Mouse (Mus musculus) megakaryocyte-erythroid progenitor cell, adult 5-6 weeks (primary cell): ENCODE results near the gene Slc38a3. TPM values are rescaled to one million over a fixed set of nuclear protein-coding genes. Genes with fewer than 3 reads are reported as not detected.
A peak's percentile ranks its signal among the peaks of the same experiment; 100 is the strongest.

Experiments used
- ATAC-seq: replicated peaks from 2 replicates; pipeline ENCODE4 v1.8.0; 2016; ENCODE audit warnings: mild to moderate bottlenecking, inconsistent platforms; ENCODE audit not compliant: severe bottlenecking, poor library complexity, low FRiP score, low TSS enrichment
- total RNA-seq, 2 experiments: library from RNA; stranded (forward) in 1 of 2; stranded (reverse) in 1 of 2; fragments of 200-1000, 215-1000 nt in 1 of 2; fragments of >200 nt in 1 of 2; fragmentation: Nextera tagmentation in 1 of 2; gene quantifications; 2 replicates each; pipeline ENCODE4 v1.2.3; 2014 to 2017

Gene Slc38a3
- not detected in 2 replicates for total RNA-seq (2014; fragmentation: Nextera tagmentation)
- not detected in 2 replicates for total RNA-seq (2017)

DNA sequence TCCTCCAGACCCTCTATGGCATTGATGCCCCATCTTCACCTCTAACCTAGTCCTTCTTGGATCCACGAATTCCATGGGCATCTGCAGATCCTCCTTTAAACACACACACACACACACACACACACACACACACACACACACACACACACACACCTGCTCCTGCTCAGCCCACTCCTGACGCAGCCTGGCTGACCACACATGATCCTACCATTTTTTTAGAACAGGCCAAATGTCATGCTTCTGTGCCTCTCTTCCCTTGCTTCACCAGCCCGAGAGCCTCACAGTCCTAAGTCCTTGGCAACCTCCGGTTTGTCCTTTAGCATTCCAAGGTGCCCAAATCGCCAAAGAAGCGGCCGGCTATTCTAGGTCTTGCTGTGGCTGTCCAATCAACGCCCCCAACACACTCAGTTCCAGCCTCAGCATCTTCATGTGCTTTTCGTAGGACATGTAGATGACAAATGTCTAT lies at the start of gene Slc38a3:
Gene Slc38a3, minus strand, starts transcription at position 51 of the 466 bp plus-strand sequence.
- no peak for ATAC-seq

GRCm38 (mm10) chr9:107716951-107717350 lies 47.6 kb upstream of the Slc38a3 start:
- ATAC-seq: no peak

DNA sequence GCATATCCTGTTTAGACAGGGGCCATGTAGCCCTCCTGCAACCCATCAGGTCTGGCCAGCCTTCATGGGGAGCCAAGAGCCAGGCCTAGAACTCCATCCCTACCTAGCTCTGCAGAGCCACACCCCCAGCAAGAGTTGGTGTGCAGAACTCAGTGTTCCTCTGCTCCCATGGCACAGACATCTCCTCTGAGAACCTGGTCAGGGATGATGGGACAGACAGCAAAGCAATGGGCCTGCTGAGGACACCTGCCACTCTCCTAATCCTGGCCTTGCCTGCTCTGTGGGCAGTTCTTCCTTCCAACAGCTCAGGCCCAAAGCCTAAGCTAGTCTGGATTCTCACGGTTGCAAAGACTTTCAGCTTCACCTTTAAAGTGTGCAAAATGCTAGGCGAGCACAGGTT lies 46.3 kb upstream of the Slc38a3 start:
- ATAC-seq: no peak

GRCm38 (mm10) chr9:107714221-107714952 lies 45.1 kb upstream of the Slc38a3 start:
- no peak for ATAC-seq

DNA sequence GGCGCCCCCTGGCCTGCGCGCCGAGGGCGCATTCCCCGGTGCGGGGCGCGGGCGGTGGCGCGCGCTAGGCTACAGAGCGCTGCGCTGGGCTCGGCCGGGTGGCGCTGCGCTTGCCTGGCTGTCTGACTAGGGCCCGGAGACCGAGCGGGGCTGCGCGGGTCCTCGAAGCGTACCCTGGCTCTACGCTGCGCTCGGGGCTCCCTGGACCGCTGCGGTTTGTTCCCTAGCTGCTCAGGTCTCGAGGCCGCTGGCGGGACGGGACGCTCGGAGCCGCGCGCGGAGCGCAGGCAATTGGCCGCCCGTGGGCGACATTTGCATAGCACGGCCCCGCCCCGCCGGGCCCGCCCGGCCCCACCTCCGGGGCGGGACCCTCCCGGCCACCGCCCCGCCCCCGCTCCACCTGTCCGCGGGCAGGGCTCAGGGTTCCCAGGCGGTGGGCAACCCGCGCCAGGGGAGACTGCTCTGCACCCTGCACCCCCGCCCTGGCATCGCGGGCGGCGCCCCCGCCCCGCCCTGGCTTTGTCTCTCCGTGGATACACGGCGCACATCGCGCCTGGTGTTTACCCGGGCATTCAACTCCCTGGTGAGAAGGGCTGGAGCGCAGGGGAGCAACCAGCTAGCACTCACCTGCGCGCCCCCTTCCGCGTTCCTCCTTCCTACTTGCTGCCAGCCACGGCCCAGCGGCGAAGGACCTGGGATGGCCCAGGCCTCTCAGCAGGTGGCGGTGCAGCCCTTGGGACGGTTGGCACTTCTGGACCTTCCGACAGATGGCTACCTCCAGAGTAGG lies 40.6 kb upstream of the Slc38a3 start, which contains the start of gene Sema3f:
Gene Sema3f, minus strand, starts transcription at position 779 of the 787 bp plus-strand sequence.
- peak; percentile 72 for ATAC-seq

DNA sequence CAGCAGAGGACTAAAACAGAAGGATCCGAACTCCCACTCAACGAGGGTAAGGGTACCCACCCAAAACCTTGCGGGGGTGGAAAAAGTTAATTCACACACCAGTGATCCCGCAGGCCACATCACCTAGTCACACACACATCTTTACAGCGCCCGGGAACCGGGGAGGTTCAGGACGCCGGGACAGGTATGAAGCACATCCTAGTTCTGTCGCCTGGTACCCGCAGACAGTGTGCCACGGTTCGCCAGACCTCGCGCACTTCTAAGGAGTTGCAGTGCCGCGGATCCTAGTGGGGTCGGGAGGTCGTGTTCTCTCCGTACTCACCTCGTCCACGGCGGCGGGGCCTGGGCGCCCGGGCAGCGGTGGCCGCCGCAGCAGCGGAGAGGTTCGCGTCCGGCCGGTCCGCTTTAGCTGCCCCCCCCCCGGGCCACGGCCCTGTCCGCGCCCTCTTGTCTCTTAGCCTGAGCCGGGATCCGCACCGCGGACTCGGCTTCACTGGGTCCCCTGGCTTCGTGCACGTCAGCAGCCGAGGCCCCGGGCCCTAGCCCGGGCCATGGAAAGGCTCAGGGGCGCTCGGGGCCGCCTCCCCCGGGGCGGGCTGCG lies 39.9 kb upstream of the Slc38a3 start:
- no peak for ATAC-seq

DNA sequence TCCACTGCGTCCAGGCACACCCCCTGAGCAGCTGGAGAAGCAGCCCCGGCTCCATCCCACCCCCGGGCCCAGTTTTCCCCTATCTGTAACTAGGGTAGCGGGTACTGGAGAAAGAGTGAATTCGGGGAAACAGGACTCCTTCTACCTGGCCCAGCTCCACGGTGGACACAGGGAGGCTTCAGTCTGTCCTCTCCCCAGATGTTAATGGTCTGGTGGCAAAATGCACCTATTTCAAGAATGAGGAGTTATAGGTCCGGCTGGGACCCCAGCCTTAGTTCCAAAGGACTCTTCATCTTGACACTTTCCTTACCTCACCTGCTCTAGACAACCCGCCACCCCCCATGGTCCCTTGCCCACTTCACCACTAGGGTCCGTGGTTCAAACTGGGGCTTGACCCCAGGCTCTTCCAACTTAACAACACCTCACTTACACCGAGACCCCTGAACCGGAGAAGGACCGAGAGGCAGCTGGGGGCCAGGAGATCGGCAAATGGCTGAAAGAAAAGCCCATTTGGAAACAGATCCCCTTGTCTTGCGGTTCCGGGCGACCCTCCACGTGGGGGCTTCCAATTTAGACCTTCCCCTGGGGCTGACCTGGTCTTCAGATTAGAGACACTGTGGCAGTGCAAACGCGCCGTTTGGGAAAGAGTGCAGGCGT lies 39.2 kb upstream of the Slc38a3 start:
- ATAC-seq: no peak

DNA sequence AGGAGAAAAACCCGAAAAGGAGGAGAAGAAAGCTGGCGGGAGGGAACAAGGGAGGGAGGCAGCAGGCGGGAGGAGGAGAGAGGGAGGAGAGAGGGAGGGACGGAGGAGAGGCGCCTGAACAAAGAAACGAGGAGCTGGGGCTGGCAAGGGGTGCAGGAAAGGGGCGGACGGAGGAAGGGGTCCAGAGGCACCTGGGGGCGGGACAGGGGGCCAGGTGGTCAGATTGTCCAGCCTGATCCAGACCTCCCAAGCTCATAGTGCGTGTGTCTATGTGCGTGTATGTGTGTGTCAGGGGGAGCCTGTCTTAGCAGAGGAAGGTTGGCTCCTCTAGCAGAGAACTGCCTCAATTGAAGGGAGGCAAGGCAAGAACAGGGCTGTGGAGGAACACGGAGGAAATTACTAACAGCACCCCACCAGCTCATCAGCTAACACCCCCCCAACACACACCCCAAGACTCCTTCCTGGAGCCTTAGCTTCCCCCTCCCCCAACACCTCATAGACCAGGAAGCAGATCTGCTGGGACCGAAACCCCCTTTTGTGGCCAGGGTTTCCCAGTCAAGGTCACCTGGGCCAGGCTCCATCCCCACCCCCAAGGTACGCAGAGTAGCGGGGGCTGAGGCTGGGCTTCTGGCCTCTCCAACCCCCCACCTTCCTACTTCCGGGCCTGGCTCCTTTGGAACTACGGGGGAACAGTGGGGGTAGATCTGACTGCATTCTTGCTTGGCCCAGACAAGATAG lies 38.5 kb upstream of the Slc38a3 start:
- ATAC-seq: no peak

DNA sequence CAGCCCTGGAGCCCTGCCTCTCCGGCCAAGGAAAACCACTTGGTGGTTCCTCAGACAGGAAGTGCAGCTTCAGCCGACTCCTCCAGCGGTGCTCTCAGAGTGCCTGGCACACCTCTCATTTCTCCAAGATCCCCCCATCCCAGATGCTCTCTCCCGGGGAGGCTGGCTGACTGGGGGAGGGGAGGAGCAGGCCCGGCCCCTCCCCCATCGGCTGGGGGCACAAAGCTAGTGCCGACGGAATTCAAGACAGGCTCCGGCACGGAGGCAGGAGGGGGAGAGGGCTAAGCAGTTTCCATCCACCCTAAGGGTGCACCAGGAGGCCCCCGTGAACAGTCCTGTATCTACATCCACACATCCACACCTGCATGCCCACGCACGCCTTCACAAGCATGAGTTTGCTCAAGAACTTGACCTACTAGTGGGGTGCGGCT lies 37.5 kb upstream of the Slc38a3 start:
- no peak for ATAC-seq

DNA sequence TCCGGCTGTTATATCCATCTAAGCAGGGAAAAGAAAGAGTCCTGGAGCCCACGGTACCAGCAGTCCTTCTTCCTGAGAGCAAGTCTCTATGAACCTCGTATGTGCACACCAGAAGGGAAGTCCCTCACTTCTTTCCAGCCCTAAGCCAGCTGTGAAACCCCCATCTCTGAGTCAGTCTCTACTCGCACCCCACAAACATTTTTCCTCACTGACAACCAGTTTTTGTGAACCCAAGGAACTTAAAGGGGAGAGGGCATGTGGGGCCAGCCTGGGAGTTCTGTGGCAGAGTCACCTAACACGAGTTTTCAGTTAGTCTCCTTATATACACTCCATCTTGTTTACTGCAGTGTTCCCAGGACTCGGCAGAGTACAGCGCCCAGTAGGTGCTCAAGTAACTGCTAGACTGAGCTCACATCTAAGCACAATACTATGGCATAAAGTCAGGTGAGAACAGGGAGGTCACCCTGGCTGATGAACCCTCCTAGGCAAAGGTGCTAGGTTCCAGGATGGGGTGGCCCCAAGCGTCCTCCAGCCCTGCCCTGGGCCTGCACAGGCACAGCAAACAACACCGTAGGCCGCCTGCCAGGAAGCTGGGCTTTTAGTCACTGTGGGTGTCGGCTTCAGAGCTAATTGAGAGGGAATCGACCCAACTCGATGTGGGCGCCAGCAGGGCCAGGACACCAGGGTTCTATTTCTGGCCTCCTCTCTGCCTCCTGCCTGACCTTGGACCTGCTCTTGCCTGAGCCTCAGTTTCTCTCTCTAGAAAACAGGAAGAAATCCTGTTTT lies 34.2 kb upstream of the Slc38a3 start:
- ATAC-seq: no peak

GRCm38 (mm10) chr9:107702606-107703185 lies 33.4 kb upstream of the Slc38a3 start:
- no peak for ATAC-seq

- no peak for ATAC-seq
These were observed 32.3 kb upstream of the Slc38a3 start for GRCm38 (mm10) chr9:107701594-107701993.

DNA sequence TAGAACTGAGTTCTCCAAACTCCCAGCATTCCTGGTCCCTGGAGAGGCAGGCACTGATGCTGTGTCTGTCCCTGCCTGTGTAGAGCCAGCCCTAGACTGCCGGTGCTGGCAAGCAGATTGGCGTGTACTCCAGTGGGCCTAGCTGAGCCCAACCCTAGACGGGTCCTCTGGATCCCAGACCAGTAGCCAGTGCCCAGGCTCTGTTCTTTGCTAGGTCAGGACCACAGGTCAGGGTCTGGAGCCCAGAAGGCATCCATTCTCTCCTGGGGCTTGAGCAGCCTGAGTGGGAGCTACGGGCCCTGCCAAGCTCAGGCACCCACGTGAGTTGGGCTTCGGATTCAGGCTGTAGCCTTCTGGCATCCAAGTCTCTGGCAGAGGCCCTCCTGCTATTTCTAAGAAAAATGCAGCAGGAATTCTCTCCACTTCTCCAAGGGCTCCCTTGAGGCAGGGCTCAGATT lies 30.8 kb upstream of the Slc38a3 start:
- no peak for ATAC-seq

DNA sequence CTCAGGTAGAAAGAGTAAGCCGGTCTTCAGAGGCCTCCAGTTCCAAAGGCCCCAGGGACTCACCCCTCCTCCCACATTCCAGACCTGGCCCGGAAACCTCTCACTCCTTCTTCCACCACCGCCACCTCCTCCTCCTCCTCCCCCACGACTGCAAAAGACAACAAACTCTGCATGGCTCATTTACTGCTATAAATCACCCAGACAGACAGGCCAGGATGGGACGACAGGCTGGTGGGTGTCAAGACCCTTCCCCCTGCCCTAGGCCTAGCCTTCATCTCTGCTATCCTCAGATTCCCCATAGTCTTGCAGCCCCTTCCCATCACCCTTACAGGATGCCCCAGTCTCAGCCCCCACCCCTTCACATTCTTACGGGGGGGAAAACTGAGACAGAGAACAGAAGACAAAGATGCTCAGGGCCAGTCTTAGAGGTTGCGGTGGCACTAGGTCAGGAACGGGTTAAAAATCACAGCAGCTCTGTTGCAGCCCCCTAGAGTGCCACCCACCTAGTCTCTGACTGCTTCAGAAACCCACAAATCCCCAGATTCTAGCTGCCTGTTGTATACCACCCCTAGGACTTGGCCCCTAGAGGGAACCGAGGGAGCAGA lies 30.1 kb upstream of the Slc38a3 start:
- no peak for ATAC-seq

GRCm38 (mm10) chr9:107698611-107699190 lies 29.4 kb upstream of the Slc38a3 start:
- ATAC-seq: no peak

GRCm38 (mm10) chr9:107697811-107698521 lies 28.6 kb upstream of the Slc38a3 start:
- ATAC-seq: no peak
